Mouse (Mus musculus) lung, postnatal 0 days (tissue): ENCODE data around the gene Idh2.

Experiments
- CTCF ChIP-seq: IDR thresholded peaks from 2 replicates; pipeline ENCODE4 v1.5.1; 2016; ENCODE audit warnings: antibody characterized with exemption, mild to moderate bottlenecking
- EP300 ChIP-seq: IDR thresholded peaks from 2 replicates; pipeline ENCODE4 v1.6.1; 2016; ENCODE audit warnings: antibody characterized with exemption, mild to moderate bottlenecking, control low read depth

DNA sequence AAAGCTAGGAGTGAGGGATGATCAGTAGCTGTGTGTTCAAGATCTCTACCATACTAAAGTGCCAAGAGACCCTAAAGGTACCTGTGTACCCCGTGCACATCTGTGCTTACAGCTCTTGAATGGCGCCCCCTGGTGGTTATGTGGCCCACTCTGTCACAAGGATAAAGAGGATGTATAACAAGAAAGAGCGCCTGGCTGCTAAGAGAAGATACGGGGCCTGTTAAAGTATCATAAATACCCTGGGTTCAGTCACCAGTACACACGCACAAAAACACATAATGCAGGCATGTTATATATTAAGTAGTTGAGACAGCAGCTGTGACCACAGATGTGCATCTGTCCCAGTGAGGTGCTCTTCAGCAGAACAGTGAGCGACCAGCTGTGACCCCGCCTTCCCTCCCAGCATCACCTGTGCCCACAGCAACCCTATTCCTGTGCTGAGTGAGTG lies 30.7 kb downstream of the Idh2 start:
- TF ChIP-seq CTCF, result peak; percentile 90
- no peak for TF ChIP-seq EP300
